Mouse (Mus musculus): ENCODE data around the gene Zfp12.

Zfp12 gene

DNA sequence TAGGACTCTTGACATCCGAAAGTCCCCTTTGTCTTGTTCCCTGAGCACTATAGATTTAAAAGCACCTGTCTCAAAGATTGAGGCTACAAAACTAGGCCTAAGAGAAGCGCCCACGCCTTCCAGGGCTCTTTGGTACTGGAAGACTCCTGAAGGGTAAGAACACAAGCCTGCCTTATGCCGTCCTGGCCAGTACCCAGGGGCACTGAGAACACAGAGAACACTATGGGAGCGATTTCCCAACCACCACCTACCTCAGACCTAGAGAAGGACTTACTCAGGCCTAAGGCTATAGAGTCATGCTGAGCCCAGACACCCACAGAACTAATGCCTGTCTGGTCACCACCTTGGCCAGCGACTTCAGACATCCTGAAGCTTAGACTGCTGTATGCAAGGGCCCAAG lies 31.8 kb downstream of the Zfp12 start:
- no peak for DNase-seq (ENCODE audit: low spot score)

DNA sequence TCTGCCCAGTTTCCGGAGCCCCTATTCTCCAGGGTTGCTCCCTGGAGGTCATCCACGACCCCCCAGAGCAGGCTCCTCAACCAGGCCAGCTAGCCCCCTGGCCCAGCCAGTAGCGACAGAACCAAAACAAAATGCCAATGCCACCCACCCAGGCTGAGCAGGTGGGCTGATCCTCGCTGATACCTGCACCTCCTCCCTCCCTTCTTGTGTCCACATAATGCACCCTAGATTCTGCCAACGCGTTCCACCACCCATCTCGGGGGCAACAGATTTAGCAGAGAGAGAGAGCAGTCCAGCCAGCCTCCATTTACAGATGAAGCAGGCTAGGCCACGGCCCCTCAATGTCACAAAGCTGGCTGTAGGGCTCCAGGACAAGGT lies 34.0 kb downstream of the Zfp12 start:
- no peak for DNase-seq (ENCODE audit: low spot score)

DNA sequence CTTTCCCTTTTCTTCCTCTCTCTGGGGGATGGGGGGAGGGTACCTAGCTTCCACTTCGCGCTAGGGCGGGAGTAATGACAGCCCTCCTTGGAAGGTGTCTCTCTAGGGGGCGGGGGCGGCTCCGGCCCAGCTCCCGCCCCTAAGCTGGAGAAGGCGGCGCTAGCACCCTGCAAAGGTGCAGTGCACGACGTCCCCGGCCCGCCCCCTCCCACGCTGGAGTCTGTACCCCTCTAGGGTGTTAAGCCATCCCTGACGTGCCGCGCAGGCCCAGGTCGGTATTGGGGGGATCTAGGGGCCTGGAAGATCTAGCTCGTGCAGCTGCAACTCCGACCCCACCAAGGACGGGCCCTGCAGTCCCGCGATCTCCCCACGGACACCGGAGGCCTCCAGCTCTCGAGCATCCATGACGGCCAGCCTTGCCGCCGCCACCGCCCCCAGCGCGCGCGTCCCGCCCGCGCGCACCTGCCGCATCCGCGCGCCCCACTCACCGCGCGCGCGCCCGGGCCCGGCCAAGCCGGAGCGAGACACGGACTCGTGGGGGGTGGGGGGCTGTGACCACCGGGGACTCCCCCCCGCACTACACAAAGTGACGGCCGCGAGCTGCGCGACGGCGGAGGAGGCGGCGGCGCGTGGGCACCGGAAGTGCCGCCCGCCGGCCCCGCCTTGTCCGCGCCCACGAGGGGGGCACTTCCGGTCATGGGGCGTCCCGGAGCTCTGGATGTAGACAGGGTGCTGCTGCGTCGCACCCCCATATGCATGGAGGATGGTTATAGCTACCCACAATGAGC lies 34.6 kb downstream of the Zfp12 start, which contains the start of gene Zfp316:
Gene Zfp316, minus strand, starts transcription at position 660 of the 788 bp plus-strand sequence.
- DNase-seq (ENCODE audit: low spot score) = peak; percentile 82

DNA sequence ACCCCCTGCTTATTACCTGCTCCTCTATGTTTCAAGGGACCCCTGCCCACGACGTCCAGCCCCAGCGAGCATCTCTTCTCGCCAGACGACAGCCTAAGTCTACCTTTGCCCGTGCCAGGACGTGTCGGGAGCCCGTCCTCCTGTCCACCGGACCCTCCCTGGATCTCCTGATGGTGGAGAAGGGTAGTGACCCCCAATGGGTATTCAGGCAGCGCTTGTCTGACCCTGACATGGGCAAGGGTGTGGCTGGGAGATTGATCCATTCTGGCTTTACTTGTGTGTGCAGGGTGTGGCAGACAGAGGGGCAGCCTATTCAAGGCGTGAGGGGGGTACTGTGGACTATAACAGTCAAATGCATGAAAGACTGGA lies 35.2 kb downstream of the Zfp12 start:
- DNase-seq (ENCODE audit: low spot score) = no peak

DNA sequence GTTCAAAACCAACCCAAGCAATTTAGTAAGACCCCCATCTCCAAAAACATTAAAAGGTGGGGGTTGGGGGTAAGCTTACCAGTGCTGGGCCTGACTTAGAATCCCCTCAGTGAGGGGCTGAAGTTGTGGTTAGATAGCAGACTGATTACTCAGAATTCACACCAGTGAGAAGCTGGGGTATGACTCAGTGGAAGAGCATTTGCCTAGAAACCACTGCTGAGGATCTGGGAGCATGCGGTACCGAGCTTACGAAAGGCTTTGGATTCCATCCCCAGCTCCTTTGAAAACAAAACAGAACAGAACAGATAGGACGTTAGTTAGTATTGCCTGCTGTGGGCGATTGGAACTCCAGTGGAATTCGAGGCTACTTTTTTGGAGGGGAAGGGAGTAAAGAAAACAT lies 36.7 kb downstream of the Zfp12 start:
- DNase-seq (ENCODE audit: low spot score) = no peak

DNA sequence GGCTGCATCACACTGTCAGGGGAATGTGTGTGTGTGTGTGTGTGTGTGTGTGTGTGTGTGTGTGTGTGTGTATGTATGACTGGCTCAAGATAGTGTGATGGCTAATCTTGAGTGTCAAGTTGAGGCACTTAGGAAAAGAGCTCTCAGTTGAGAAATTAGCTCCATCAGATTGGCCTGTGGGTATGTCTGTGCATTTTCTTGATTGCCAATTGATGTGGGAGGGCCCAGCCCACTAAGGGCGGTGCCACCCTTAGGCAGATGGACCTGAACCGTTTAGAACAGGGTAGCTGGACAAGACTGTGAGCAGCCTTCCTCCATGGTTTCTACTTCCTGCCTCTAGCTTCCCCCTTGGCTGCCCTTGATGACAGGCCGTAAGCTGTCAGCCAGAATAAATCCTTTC lies 37.1 kb downstream of the Zfp12 start:
- DNase-seq (ENCODE audit: low spot score) = no peak

DNA sequence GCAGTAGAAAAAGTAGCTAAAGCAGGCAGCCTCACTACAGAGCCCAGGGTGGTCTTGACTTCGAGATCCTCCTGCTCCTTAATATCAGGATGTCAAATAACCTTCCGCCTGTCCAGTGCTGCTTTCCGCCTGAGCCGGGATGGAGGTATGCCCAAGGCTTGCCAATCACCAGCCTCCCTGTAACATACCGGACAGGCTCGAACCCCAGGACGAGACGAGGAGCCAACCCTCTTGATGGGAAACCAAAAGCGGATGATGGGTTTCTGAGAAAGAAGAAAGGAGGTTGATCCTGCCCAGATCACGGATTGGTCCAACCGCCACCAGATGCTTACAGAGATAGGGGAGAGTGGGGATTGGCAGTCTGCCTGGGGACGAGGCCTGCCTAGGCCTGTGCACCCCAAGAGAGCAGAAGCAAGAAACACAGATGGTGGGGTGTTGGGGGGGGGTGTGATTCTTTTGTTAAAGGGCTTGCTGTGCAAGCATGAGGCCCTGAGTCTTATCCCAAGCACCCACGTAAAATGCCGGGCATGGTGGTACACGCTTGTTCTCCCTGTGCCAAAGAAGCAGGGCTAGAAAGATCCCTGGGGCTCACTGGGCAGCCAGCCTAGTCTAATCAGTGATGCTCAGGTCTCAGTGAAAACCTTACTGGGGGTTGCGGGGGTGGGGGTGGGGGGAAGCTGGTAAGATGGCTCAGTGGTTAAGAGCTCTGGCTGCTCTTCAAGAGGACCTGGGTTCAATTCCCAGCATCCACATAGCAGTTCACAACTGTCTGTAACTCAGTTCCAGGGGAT lies 37.8 kb downstream of the Zfp12 start:
- no peak for DNase-seq (ENCODE audit: low spot score)

DNA sequence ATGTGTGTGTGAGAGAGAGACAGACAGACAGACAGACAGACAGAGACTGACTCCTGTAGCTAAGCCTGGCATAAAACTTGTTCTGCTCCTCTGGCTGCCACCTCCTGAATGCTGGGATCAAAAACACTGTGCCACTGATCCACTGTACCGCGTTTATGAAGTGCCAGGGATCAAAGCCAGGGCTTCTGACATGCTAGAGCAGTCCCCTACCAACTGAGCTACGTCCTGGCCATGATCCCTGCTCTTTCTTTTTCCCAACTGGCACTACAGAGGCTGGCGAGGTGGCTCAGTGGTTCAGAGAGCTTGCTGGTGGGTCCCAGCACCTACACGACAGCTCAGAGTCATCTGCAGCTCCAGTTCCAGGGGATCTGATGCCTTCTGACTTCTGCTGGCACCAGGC lies 40.8 kb downstream of the Zfp12 start:
- DNase-seq (ENCODE audit: low spot score) = no peak

DNA sequence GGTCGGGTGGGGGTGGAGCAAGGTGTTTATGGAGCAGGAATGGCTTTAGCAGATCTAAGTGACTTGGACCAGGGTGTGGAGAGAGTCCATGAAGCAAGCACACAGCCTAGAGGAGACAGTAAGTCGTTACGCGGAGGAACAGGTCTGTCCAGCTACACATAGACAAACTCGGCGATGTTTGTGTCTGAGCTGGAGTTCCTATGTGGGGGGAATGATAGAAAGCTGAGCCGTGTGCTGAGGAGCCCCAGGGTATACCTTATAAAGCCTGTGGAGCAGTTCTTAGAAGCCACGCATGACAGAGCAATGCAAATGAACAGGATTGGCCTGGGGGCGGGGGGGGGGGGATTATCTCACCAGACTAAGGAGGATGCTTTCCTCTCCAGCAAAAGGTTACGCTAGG lies 44.3 kb downstream of the Zfp12 start:
- DNase-seq (ENCODE audit: low spot score) = no peak

DNA sequence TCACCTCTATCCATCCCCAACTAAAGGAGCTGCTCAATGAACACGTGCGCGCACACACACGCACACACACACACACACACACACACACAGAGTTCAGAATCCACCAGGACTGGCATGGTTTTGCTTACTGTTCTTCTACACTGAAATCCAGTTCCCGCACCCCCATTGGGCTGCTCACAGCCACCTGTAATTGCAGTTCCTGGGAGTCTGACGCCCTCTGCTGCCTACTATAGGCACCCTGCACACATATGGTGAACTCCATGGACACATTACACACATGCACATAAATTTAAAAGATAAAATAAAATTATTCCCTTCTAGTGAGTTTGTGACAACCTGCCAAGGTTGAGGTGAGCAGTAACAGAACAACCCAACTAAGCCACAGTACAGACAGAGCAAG lies 49.8 kb downstream of the Zfp12 start:
- DNase-seq (ENCODE audit: low spot score) = no peak

DNA sequence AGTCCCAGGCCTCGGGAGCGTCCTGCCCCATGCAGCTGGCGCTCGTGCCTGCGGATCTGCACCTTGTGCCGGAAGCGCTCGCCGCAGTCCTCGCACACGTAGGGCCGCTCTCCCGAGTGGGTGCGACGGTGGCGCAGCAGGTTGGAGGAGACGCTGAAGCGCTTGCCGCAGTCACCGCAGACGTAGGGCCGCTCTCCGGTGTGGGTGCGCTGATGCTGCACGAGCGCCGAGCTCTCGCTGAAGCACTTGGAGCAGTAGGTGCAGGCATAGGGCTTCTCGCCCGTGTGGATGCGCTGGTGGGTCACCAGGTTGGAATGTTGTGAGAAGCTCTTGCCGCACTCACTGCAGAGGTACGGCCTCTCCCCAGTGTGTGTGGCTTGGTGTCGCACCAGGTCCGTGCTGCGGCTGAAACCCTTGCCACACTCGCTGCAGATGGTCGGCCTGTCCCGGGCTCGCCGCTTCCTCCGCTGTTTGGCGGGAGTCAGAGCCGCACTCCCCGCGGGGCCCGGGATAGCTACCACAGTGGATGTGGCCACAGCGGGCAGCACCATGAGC lies 52.9 kb downstream of the Zfp12 start:
- DNase-seq (ENCODE audit: low spot score) = no peak

DNA sequence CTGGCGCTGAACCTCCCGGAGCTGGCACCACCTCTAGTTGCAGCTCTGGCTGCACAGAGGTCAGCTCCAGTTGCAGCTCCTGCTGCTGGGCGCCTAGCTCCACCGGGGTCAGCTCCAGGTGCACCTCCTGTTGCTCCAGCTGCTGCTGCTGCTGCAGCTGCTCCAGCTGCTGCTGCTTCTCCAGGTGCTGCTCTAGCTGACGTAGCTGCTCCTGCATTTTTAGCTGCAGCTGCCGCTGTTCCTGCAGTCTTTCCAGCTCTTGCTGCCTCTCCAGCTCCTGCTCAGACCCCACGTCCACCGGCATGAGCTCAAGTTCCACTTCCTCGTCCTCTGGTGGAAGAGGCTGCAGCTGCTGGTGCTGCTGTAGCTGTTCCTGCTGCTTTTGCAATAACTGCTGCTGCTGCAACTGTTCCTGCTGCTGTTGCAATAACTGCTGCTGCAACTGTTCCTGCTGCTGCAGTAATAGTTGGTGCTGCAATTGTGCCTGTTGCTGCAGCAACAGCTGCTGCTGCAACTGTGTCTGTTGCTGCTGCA lies 53.5 kb downstream of the Zfp12 start:
- no peak for DNase-seq (ENCODE audit: low spot score)

DNA sequence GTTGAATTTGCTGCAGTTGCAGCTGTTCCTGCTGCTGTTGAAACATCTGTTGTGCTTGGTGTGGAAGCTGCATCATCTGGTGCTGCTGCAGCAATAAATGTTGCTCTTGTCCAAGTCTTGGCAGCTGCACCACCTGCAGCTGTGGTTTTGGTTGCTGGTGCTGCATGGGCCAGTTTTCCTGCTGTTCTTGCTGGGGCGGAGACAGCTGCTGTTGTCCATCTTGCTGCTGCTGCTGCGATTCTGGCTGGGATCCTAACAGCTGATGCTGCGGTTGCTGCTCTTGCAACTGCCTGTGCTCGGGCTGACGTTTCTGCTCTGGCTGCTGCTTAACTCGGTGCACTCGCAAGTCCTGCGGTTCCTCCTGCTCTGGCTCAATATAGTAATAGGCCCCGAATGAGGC lies 54.3 kb downstream of the Zfp12 start:
- DNase-seq (ENCODE audit: low spot score) = no peak

DNA sequence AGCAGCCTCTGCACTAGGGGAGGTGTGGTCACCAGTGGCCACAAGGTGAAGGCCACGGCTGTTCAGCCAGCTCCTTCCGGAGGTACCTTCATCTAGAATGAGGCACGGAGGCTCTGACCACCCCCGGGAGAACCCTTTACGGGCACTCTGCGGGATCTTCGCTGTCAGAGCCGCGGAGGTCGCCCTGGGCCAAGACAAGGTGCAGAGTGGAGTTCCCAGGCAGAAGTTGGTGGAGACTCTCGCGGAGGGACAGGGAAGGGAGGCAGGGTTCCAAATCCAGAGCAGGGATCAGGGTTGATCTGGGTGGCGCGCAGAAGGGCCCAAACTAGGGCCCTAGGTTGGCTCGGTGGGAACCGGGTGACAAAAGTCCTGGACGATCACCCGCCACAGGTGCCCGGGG lies 57.9 kb downstream of the Zfp12 start:
- no peak for DNase-seq (ENCODE audit: low spot score)

DNA sequence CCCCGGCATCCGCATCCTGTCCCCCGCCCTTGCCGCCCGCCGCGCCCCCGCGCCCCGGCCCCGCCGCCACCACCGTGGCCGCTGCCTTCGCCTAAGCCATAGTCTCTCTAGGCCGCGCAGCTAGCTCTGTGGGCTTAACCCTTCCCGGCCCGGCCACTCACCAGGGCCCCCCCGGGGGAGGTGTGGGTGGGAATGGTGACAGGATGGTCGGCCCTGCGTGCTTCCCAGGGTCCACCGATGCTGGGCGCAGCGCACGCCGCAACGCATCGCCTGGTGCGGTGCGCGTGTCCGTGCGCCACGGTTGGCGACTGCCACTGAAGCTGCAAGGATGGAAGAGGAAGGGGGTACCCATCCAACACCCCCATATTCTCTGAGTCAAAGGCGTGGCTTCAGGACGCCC lies 58.4 kb downstream of the Zfp12 start, which contains the start of gene Zfp853:
Gene Zfp853, minus strand, starts transcription at position 220 of the 400 bp plus-strand sequence.
- peak; percentile 59 for DNase-seq (ENCODE audit: low spot score)

DNA sequence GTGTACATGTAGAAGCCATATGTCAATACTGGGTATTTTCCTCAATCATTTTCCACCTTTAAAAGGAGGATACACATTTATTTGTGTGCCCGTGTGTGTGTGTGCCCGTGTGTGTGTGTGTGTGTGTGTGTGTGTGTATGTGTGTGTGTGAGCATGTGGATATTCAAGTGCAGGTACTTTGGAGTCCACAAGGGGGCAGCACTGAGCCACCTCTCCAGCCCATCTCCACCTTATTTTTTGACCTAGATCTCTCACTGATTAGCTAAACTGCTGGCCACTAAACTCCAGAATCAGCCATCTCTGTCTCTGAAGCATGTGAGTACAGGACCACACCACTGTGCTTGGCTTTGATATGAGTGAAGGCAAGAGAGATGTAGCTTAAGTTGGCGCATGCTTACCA lies 59.9 kb downstream of the Zfp12 start:
- no peak for DNase-seq (ENCODE audit: low spot score)

DNA sequence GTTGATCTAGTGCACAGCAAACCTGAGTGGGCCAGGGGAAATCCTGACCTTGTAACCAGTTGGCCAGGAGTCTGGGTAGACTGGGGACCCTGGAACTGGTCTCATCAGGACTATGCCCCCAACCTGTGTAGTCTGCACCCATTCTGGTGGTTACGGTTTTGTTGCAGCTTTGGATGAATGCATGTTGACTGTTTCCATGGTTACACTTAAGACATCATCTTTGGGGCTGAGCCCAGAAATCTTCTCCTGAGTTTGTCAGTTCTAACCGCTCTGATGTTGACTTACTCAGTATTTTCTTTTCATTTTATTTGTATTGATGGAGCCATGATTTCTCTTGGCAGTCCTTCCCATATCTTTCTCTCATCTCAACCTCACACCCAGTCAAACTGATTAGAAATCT lies 60.4 kb downstream of the Zfp12 start:
- DNase-seq (ENCODE audit: low spot score) = no peak

DNA sequence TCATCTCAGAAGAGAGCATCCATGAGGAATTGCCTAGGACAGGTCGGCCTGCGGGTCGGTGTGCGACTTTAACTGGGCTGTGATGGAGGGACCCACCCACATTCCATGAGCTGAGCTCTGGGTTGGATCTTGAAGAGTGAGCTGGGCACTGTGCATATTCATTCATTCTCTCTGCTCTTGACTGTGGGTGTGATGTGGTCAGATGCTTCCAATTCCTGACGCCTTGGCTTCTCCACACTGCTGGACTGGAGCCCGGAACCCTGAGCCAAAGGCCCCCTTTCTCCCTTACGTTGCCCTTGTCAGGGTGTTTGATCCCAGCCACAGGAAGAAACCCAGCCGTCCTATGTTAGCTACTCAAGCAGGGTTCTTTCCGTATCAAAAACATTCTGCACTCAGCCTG lies 63.0 kb downstream of the Zfp12 start:
- no peak for DNase-seq (ENCODE audit: low spot score)

DNA sequence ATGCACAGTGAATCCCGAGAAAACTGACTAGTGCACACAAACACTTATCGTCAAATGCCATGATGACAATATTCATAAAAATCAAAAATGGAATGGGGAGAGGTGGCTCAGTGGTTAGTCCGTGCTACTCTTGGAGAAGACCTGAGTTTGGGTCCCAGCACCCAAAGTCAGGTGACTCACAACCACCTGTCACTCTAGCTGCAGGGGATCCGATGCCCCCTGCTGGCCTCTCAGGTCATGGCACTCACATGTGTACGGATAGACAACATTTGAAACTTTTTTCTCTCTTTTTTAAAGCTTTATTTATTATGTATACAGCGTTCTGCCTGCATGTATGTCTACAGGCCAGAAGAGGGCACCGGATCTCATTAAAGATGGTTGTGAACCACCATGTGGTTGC lies 63.4 kb downstream of the Zfp12 start:
- no peak for DNase-seq (ENCODE audit: low spot score)
